Mouse (Mus musculus) urinary bladder, postnatal 4 days (tissue): ENCODE measurements around the gene Tmem145.
"Not testable (repeated sequence)": the region's sequence is repeated elsewhere in the genome, so short reads cannot be mapped to it uniquely, and the experiment has no call there.

ENCODE experiments used
- DNase-seq, 2 experiments: peaks; one replicate each; pipeline ENCODE4 v3.0.0; 2021 to 2022; ENCODE audit warnings: low spot score in 2 of 2

The Tmem145 gene

GRCm38 (mm10) chr7:25317446-25317999, 11.6 kb downstream of the Tmem145 start:
- no peak for DNase-seq

GRCm38 (mm10) chr7:25322058-25322484, 16.2 kb downstream of the Tmem145 start:
- peak; percentile 62 to 75 for DNase-seq

- no peak for DNase-seq
Measured at GRCm38 (mm10) chr7:25323219-25323618, 17.3 kb downstream of the Tmem145 start.

GRCm38 (mm10) chr7:25325431-25325830, 19.5 kb downstream of the Tmem145 start:
- DNase-seq, result not testable (repeated sequence)

GRCm38 (mm10) chr7:25326233-25326632, 20.3 kb downstream of the Tmem145 start:
- no peak for DNase-seq

GRCm38 (mm10) chr7:25333596-25334307, 27.8 kb downstream of the Tmem145 start:
- peak in 1 of 2 experiments; percentile 58 for DNase-seq

- DNase-seq, result no peak
Measured at GRCm38 (mm10) chr7:25334472-25334871, 28.6 kb downstream of the Tmem145 start.

- no peak for DNase-seq
Measured at GRCm38 (mm10) chr7:25339329-25339728, 33.4 kb downstream of the Tmem145 start.

GRCm38 (mm10) chr7:25341000-25341784, 35.3 kb downstream of the Tmem145 start:
- DNase-seq, result no peak

GRCm38 (mm10) chr7:25348861-25349260, 43.0 kb downstream of the Tmem145 start:
- DNase-seq, result no peak

- no peak for DNase-seq
Measured at GRCm38 (mm10) chr7:25358721-25359206, 52.9 kb downstream of the Tmem145 start.

- no peak for DNase-seq
Measured at GRCm38 (mm10) chr7:25363151-25363550, 57.2 kb downstream of the Tmem145 start.

GRCm38 (mm10) chr7:25363632-25364031, 57.7 kb downstream of the Tmem145 start:
- DNase-seq, result no peak
